Mouse (Mus musculus): ENCODE measurements at regions not wholly inside any gene's neighbourhood (a gene's known extent, or its start where the extent isn't known, plus 50 kb on each side); places are given as distances from the start of the nearest gene placed in this dataset.

DNA sequence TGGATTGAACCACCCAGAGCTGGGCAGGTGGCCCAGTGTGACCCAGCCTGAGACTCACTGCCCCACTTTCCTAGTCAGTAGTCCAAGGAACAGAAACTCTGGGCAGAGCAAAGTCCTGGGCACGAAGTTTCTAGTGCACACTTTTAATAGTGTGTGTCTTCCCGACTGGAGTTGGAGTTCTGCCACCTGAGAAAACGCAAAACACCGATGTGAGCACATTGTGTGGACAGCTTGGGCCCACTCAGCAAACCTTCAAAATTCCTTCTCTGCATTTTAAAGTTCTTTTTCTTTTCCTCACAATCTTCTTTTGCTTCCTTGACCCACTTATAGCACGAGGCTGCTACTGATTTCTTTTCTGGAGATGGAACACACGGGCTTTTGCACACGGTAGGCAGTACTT, 141.5 kb upstream of the Agap1 start:
- no peak for DNase-seq (ENCODE audit: extremely low read depth, low read depth, low spot score)
- Histone ChIP-seq H3K4me3 (ENCODE audit: insufficient read depth, low read depth, low read length) (no peak overlapping the region), H3K79me2 (ENCODE audit: control insufficient read depth, insufficient read depth, low read length) (no peaks in the 10 kb centered on the region), H3K27me3 (ENCODE audit: control insufficient read depth, insufficient read depth, low read length) (no peaks in the 10 kb centered on the region), H3K4me1 (ENCODE audit: control insufficient read depth, insufficient read depth, low read length) (no peaks in the 10 kb centered on the region), H3K27ac (replicated peaks; ENCODE audit: insufficient read depth, low read depth, low read length) (no peak overlapping the region), H3K9ac (ENCODE audit: low read depth, low read length) (no peak overlapping the region), H3K36me3 (ENCODE audit: control insufficient read depth, insufficient read depth, low read length) (no peaks in the 10 kb centered on the region)
- no peak for TF ChIP-seq CTCF (IDR thresholded peaks at IDR 0.05; ENCODE audit: low read depth, low read length)
- no peak for TF ChIP-seq POLR2A (IDR thresholded peaks at IDR 0.05; ENCODE audit: extremely low read depth, insufficient read depth, low read length)
- WGBS: 77% methylated on average over 7 of the region's 7 CpGs

DNA sequence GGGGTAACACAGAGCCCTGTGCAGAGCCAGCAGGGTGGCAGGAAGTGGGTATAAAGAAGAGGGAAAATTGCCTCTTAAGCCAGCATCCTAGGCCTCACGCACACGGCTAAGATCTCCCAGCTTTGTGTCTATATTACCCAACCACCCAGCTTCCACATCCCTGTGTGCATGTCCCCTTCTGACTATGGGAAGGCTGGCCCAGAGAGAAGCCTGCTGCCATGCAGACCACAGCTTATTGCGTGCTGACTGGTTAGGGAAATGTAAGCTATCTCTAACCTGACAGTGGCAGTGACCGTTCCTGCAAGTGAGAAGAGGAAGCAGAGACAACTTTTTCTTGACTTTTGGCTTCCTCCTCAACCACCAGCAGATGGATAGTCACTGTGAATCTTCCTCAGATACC, 136.7 kb upstream of the Agap1 start:
- no peak for DNase-seq (ENCODE audit: extremely low read depth, low read depth, low spot score)
- H3K9ac ChIP-seq (ENCODE audit: low read depth, low read length): no peak overlapping the region
- H3K4me3 ChIP-seq (ENCODE audit: insufficient read depth, low read depth, low read length): no peak overlapping the region
- no peaks in the 10 kb centered on the region for H3K79me2 ChIP-seq (ENCODE audit: control insufficient read depth, insufficient read depth, low read length)
- no peaks in the 10 kb centered on the region for H3K4me1 ChIP-seq (ENCODE audit: control insufficient read depth, insufficient read depth, low read length)
- H3K27me3 ChIP-seq (ENCODE audit: control insufficient read depth, insufficient read depth, low read length): no peaks in the 10 kb centered on the region
- TF ChIP-seq CTCF (IDR thresholded peaks at IDR 0.05; ENCODE audit: low read depth, low read length) (no peak), POLR2A (IDR thresholded peaks at IDR 0.05; ENCODE audit: extremely low read depth, insufficient read depth, low read length) (no peak)
- H3K36me3 ChIP-seq (ENCODE audit: control insufficient read depth, insufficient read depth, low read length): no peaks in the 10 kb centered on the region
- H3K27ac ChIP-seq (replicated peaks; ENCODE audit: insufficient read depth, low read depth, low read length): no peak overlapping the region
- 88% methylated on average over 4 of the region's 4 CpGs for WGBS

GRCm38 (mm10) chr1:89318663-89319062, 135.9 kb upstream of the Agap1 start:
- Histone ChIP-seq H3K4me1 (ENCODE audit: control insufficient read depth, insufficient read depth, low read length) (no peaks in the 10 kb centered on the region), H3K27ac (replicated peaks; ENCODE audit: insufficient read depth, low read depth, low read length) (no peak overlapping the region), H3K9ac (ENCODE audit: low read depth, low read length) (no peak overlapping the region), H3K79me2 (ENCODE audit: control insufficient read depth, insufficient read depth, low read length) (no peaks in the 10 kb centered on the region), H3K27me3 (ENCODE audit: control insufficient read depth, insufficient read depth, low read length) (no peaks in the 10 kb centered on the region), H3K4me3 (ENCODE audit: insufficient read depth, low read depth, low read length) (no peak overlapping the region), H3K36me3 (ENCODE audit: control insufficient read depth, insufficient read depth, low read length) (no peaks in the 10 kb centered on the region)
- no peak for TF ChIP-seq CTCF (IDR thresholded peaks at IDR 0.05; ENCODE audit: low read depth, low read length)
- TF ChIP-seq POLR2A (IDR thresholded peaks at IDR 0.05; ENCODE audit: extremely low read depth, insufficient read depth, low read length): no peak
- DNase-seq (ENCODE audit: extremely low read depth, low read depth, low spot score): no peak
- 73% methylated on average over 4 of the region's 4 CpGs for WGBS

DNA sequence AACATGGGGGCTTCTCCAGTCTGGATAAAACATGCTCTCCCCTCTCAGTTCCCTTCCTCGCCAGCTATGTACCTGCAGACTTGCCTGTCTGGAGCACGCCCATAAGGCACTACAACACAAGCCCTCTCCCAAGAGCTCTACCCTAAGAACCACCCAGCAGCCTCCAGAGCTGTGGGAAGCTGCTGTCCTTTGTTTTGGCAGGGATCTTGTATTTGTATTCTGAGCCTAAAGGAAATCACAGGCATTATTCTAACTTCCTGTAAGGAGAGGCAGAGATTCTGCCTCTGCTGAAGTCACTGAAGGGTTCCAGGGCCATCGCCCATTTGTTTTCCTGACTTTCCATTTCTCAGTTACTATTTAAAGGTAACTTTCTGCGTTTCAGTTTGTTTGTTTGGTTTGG, 132.0 kb upstream of the Agap1 start:
- Histone ChIP-seq H3K4me1 (ENCODE audit: control insufficient read depth, insufficient read depth, low read length) (no peaks in the 10 kb centered on the region), H3K27ac (replicated peaks; ENCODE audit: insufficient read depth, low read depth, low read length) (no peak overlapping the region; the same call in 1 of the 2 replicates), H3K27me3 (ENCODE audit: control insufficient read depth, insufficient read depth, low read length) (no peaks in the 10 kb centered on the region), H3K79me2 (ENCODE audit: control insufficient read depth, insufficient read depth, low read length) (no peaks in the 10 kb centered on the region), H3K9ac (ENCODE audit: low read depth, low read length) (no peak overlapping the region), H3K4me3 (ENCODE audit: insufficient read depth, low read depth, low read length) (no peak overlapping the region), H3K36me3 (ENCODE audit: control insufficient read depth, insufficient read depth, low read length) (no peaks in the 10 kb centered on the region)
- WGBS: 62% methylated on average over 4 of the region's 4 CpGs
- no peak for DNase-seq (ENCODE audit: extremely low read depth, low read depth, low spot score)
- TF ChIP-seq CTCF (IDR thresholded peaks at IDR 0.05; ENCODE audit: low read depth, low read length): no peak
- no peak for TF ChIP-seq POLR2A (IDR thresholded peaks at IDR 0.05; ENCODE audit: extremely low read depth, insufficient read depth, low read length)

DNA sequence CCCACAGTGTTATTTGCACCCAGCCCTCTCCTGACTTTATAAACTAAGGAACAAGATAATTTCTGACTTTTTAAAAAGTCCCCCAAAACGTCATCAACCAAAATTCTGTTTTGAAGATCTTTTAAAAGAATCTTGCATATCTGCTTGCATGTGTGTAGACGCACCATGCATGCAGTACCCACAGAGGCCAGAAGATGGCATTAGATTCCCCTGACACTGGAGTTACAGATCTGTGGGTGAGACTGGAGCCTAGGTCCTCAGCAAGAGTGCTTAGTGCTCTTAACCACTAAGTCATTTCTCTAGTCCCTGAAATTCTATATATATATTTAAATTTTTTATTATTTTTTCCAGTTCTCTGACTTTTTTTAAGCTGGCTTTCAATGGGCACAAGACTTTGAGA, 131.5 kb upstream of the Agap1 start:
- 43% methylated on average over 2 of the region's 2 CpGs for WGBS
- Histone ChIP-seq H3K36me3 (ENCODE audit: control insufficient read depth, insufficient read depth, low read length) (no peaks in the 10 kb centered on the region), H3K27ac (replicated peaks; ENCODE audit: insufficient read depth, low read depth, low read length) (no peak overlapping the region), H3K27me3 (ENCODE audit: control insufficient read depth, insufficient read depth, low read length) (no peaks in the 10 kb centered on the region), H3K9ac (ENCODE audit: low read depth, low read length) (no peak overlapping the region), H3K79me2 (ENCODE audit: control insufficient read depth, insufficient read depth, low read length) (no peaks in the 10 kb centered on the region), H3K4me1 (ENCODE audit: control insufficient read depth, insufficient read depth, low read length) (no peaks in the 10 kb centered on the region), H3K4me3 (ENCODE audit: insufficient read depth, low read depth, low read length) (no peak overlapping the region)
- peak; percentile 44 for DNase-seq (ENCODE audit: extremely low read depth, low read depth, low spot score)
- peak; percentile 66; the same call in 1 of the 2 replicates for TF ChIP-seq CTCF (IDR thresholded peaks at IDR 0.05; ENCODE audit: low read depth, low read length)
- TF ChIP-seq POLR2A (IDR thresholded peaks at IDR 0.05; ENCODE audit: extremely low read depth, insufficient read depth, low read length): no peak

- Histone ChIP-seq H3K36me3 (ENCODE audit: control insufficient read depth, insufficient read depth, low read length) (no peaks in the 10 kb centered on the region), H3K4me1 (ENCODE audit: control insufficient read depth, insufficient read depth, low read length) (no peaks in the 10 kb centered on the region; the same call in 1 of the 2 replicates), H3K9ac (ENCODE audit: low read depth, low read length) (no peak overlapping the region), H3K4me3 (ENCODE audit: insufficient read depth, low read depth, low read length) (no peak overlapping the region), H3K27ac (replicated peaks; ENCODE audit: insufficient read depth, low read depth, low read length) (no peak overlapping the region), H3K27me3 (ENCODE audit: control insufficient read depth, insufficient read depth, low read length) (no peaks in the 10 kb centered on the region), H3K79me2 (ENCODE audit: control insufficient read depth, insufficient read depth, low read length) (no peaks in the 10 kb centered on the region)
- no peak for DNase-seq (ENCODE audit: extremely low read depth, low read depth, low spot score)
- 91% methylated on average over 4 of the region's 4 CpGs for WGBS
- no peak for TF ChIP-seq CTCF (IDR thresholded peaks at IDR 0.05; ENCODE audit: low read depth, low read length)
- no peak for TF ChIP-seq POLR2A (IDR thresholded peaks at IDR 0.05; ENCODE audit: extremely low read depth, insufficient read depth, low read length)
Observed at GRCm38 (mm10) chr1:89331352-89331751, 123.3 kb upstream of the Agap1 start.
